Mouse (Mus musculus): ENCODE measurements around the gene Ensa. TPM values are rescaled to one million over a fixed set of nuclear protein-coding genes. Genes with fewer than 3 reads are reported as not detected.
A peak's percentile ranks its signal among the peaks of the same experiment; 100 is the strongest.
"Not testable (repeated sequence)": the region's sequence is repeated elsewhere in the genome, so short reads cannot be mapped to it uniquely, and the experiment has no call there.

Ensa gene
- polyA plus RNA-seq, 1 experiment, result 10.1 TPM

- peak overlapping the region; percentile 94 for H3K27ac ChIP-seq (ENCODE audit: insufficient read depth, low read depth, low read length)
- WGBS, result 85% methylated on average over 3 of the region's 3 CpGs
- no peaks in the 10 kb centered on the region for H3K27me3 ChIP-seq (ENCODE audit: control insufficient read depth, insufficient read depth, low read length)
- peaks cover 12% of the 10 kb centered on the region for H3K36me3 ChIP-seq (ENCODE audit: control insufficient read depth, insufficient read depth, low read length)
- H3K4me1 ChIP-seq (ENCODE audit: control insufficient read depth, insufficient read depth, insufficient read length, low read length), result peaks cover 55% of the 10 kb centered on the region
- TF ChIP-seq POLR2A (IDR thresholded peaks at IDR 0.05; ENCODE audit: low read depth, low read length), result no peak
- TF ChIP-seq CTCF (IDR thresholded peaks at IDR 0.05; ENCODE audit: extremely low read depth, insufficient read length, insufficient replicate concordance, low read depth, low read length), result no peak
- no peak overlapping the region for H3K4me3 ChIP-seq (ENCODE audit: low read depth, low read length)
These were observed 44.5 kb downstream of the Ensa start for GRCm38 (mm10) chr3:95669309-95669665.

- not testable (repeated sequence) for H3K36me3 ChIP-seq (ENCODE audit: control insufficient read depth, insufficient read depth, low read length); H3K27me3 ChIP-seq (ENCODE audit: control insufficient read depth, insufficient read depth, low read length); H3K27ac ChIP-seq (ENCODE audit: insufficient read depth, low read depth, low read length); H3K4me3 ChIP-seq (ENCODE audit: low read depth, low read length)
- 88% methylated on average over 3 of the region's 3 CpGs for WGBS
- H3K4me1 ChIP-seq (ENCODE audit: control insufficient read depth, insufficient read depth, insufficient read length, low read length), result peaks cover 55% of the 10 kb centered on the region
These were observed 45.6 kb downstream of the Ensa start for GRCm38 (mm10) chr3:95670419-95670818.

- no peak for TF ChIP-seq CTCF (IDR thresholded peaks at IDR 0.05; ENCODE audit: extremely low read depth, insufficient read length, insufficient replicate concordance, low read depth, low read length)
- TF ChIP-seq POLR2A (IDR thresholded peaks at IDR 0.05; ENCODE audit: low read depth, low read length), result no peak
- Histone ChIP-seq H3K4me3 (ENCODE audit: low read depth, low read length) (no peak overlapping the region), H3K36me3 (ENCODE audit: control insufficient read depth, insufficient read depth, low read length) (0 out of 2 replicates have a peak, but pooled peaks cover 2% of the 10 kb centered on the region), H3K4me1 (ENCODE audit: control insufficient read depth, insufficient read depth, insufficient read length, low read length) (peaks cover 59% of the 10 kb centered on the region), H3K27ac (ENCODE audit: insufficient read depth, low read depth, low read length) (peak overlapping the region; percentile 98), H3K27me3 (ENCODE audit: control insufficient read depth, insufficient read depth, low read length) (no peaks in the 10 kb centered on the region)
- WGBS, result 39% methylated on average over 5 of the region's 5 CpGs
These were observed 46.4 kb downstream of the Ensa start for GRCm38 (mm10) chr3:95671201-95671600.

GRCm38 (mm10) chr3:95672461-95672860 lies 47.7 kb downstream of the Ensa start:
- peak overlapping the region; percentile 98 for H3K27ac ChIP-seq (ENCODE audit: insufficient read depth, low read depth, low read length)
- H3K4me1 ChIP-seq (ENCODE audit: control insufficient read depth, insufficient read depth, insufficient read length, low read length), result peaks cover 64% of the 10 kb centered on the region
- no peaks in the 10 kb centered on the region for H3K27me3 ChIP-seq (ENCODE audit: control insufficient read depth, insufficient read depth, low read length)
- 27% methylated on average over 3 of the region's 3 CpGs for WGBS
- no peaks in the 10 kb centered on the region for H3K36me3 ChIP-seq (ENCODE audit: control insufficient read depth, insufficient read depth, low read length)
- TF ChIP-seq POLR2A (IDR thresholded peaks at IDR 0.05; ENCODE audit: low read depth, low read length) (no peak), CTCF (IDR thresholded peaks at IDR 0.05; ENCODE audit: extremely low read depth, insufficient read length, insufficient replicate concordance, low read depth, low read length) (no peak)
- H3K4me3 ChIP-seq (ENCODE audit: low read depth, low read length), result no peak overlapping the region

- H3K36me3 ChIP-seq (ENCODE audit: control insufficient read depth, insufficient read depth, low read length), result no peaks in the 10 kb centered on the region
- peak overlapping the region; percentile 98 for H3K27ac ChIP-seq (ENCODE audit: insufficient read depth, low read depth, low read length)
- WGBS, result 37% methylated on average over 10 of the region's 10 CpGs
- no peak for TF ChIP-seq CTCF (IDR thresholded peaks at IDR 0.05; ENCODE audit: extremely low read depth, insufficient read length, insufficient replicate concordance, low read depth, low read length)
- TF ChIP-seq POLR2A (IDR thresholded peaks at IDR 0.05; ENCODE audit: low read depth, low read length), result no peak
- no peaks in the 10 kb centered on the region for H3K27me3 ChIP-seq (ENCODE audit: control insufficient read depth, insufficient read depth, low read length)
- H3K4me1 ChIP-seq (ENCODE audit: control insufficient read depth, insufficient read depth, insufficient read length, low read length), result peaks cover 61% of the 10 kb centered on the region
- peak overlapping the region; percentile 48 for H3K4me3 ChIP-seq (ENCODE audit: low read depth, low read length)
These were observed 48.3 kb downstream of the Ensa start for GRCm38 (mm10) chr3:95672861-95673706.

- H3K27ac ChIP-seq (ENCODE audit: insufficient read depth, low read depth, low read length), result peak overlapping the region; percentile 98
- no peak for TF ChIP-seq POLR2A (IDR thresholded peaks at IDR 0.05; ENCODE audit: low read depth, low read length)
- TF ChIP-seq CTCF (IDR thresholded peaks at IDR 0.05; ENCODE audit: extremely low read depth, insufficient read length, insufficient replicate concordance, low read depth, low read length), result no peak
- no peaks in the 10 kb centered on the region for H3K27me3 ChIP-seq (ENCODE audit: control insufficient read depth, insufficient read depth, low read length)
- WGBS, result 18% methylated on average over 11 of the region's 11 CpGs
- no peaks in the 10 kb centered on the region for H3K36me3 ChIP-seq (ENCODE audit: control insufficient read depth, insufficient read depth, low read length)
- H3K4me1 ChIP-seq (ENCODE audit: control insufficient read depth, insufficient read depth, insufficient read length, low read length), result peaks cover 56% of the 10 kb centered on the region
- H3K4me3 ChIP-seq (ENCODE audit: low read depth, low read length), result peak overlapping the region; percentile 48
These were observed 49.0 kb downstream of the Ensa start for GRCm38 (mm10) chr3:95673707-95674211.

GRCm38 (mm10) chr3:95674236-95674635 lies 49.4 kb downstream of the Ensa start:
- H3K36me3 ChIP-seq (ENCODE audit: control insufficient read depth, insufficient read depth, low read length), result no peaks in the 10 kb centered on the region
- no peak for TF ChIP-seq CTCF (IDR thresholded peaks at IDR 0.05; ENCODE audit: extremely low read depth, insufficient read length, insufficient replicate concordance, low read depth, low read length)
- TF ChIP-seq POLR2A (IDR thresholded peaks at IDR 0.05; ENCODE audit: low read depth, low read length), result peak; percentile 38; the same call in 1 of the 2 replicates
- H3K27me3 ChIP-seq (ENCODE audit: control insufficient read depth, insufficient read depth, low read length), result no peaks in the 10 kb centered on the region
- no peak overlapping the region for H3K4me3 ChIP-seq (ENCODE audit: low read depth, low read length)
- H3K4me1 ChIP-seq (ENCODE audit: control insufficient read depth, insufficient read depth, insufficient read length, low read length), result peaks cover 53% of the 10 kb centered on the region
- H3K27ac ChIP-seq (ENCODE audit: insufficient read depth, low read depth, low read length), result peak overlapping the region; percentile 100
- WGBS, result 0% methylated on average over 2 of the region's 2 CpGs
